Mouse (Mus musculus): ENCODE measurements around the gene Kcna1. TPM values are rescaled to one million over a fixed set of nuclear protein-coding genes. Genes with fewer than 3 reads are reported as not detected.
A peak's percentile ranks its signal among the peaks of the same experiment; 100 is the strongest.

Gene Kcna1
- total RNA-seq (2014; rRNA removed): 2.1 and 4.2 TPM in 2 replicates
- 2.0 and 2.2 TPM in 2 replicates for polyA plus RNA-seq (2015; fragmentation: Nextera tagmentation; extraction: Ambion mirVana)

DNA sequence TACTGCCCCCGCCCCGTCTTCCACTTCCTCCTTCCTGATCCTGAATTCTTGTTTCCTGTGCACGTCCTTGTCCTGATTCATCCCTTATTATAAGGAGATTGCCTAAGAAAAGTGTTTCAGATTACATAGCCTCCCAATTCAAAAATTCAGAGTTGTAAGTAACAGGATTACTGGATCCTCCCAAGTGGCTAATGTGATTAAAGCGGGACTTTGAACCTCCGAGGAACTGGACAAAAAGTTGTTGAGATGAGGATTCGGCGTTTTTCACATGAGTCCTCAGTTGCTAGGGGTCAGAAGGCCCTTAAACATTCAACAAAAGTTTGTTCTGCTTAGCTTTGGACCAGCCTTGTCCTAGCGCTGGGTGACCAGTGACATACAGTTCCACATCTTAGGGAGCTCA is at the start of gene Kcna1:
Kcna1 (minus strand) TSS at position 4 of the 400 bp plus-strand sequence.
- Histone ChIP-seq H3K4me1 (ENCODE audit: insufficient read depth, low read length) (peaks cover 8% of the 10 kb centered on the region), H3K27ac (ENCODE audit: low read depth, low read length) (no peak within 1 kb of the TSS), H3K4me2 (ENCODE audit: low read depth, low read length, poor library complexity, severe bottlenecking) (peak within 1 kb of the TSS; percentile 98), H3K9ac (replicated peaks; ENCODE audit: low read length, poor library complexity, severe bottlenecking) (peak within 1 kb of the TSS; percentile 61; the same call in 1 of the 2 replicates), H3K27me3 (ENCODE audit: insufficient read depth, low read length) (peaks cover 29% of the 10 kb centered on the region), H3K36me3 (ENCODE audit: insufficient read depth, low read length) (no peaks in the 10 kb centered on the region), H3K9me3 (ENCODE audit: low read length) (no peaks in the 10 kb centered on the region), H3K4me3 (ENCODE audit: low read depth, low read length) (peak within 1 kb of the TSS; percentile 59)
- DNase-seq (ENCODE audit: low spot score) (no peak), ATAC-seq (ENCODE audit: low FRiP score) (no peak)
- WGBS: 9% methylated on average over 8 of the region's 8 CpGs
- no peak for TF ChIP-seq CTCF (IDR thresholded peaks at IDR 0.05)

DNA sequence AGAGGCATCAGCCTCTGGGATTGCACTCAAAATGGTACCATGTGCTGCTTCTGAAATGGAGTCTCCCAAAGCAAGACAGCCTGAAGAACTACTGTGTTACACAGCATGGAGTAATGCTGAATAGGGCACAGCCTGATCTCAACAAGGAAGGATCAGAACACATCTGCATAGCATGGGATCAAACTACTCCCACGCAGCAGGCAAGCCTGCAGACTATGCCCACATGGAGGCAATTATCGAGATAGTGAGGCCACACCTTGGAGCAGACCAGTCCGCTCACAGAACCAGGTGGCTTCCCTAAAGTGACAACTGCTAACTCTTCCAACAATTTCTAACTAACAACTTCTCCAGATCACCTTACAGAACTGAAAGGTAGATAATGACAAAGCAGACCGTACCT is 40.9 kb upstream of the Kcna1 start:
- 89% methylated on average over 4 of the region's 4 CpGs for WGBS
- no peaks in the 10 kb centered on the region for H3K27me3 ChIP-seq (ENCODE audit: insufficient read depth, low read length)
- DNase-seq (ENCODE audit: low spot score) (no peak), ATAC-seq (ENCODE audit: low FRiP score) (no peak)
- H3K4me3 ChIP-seq (ENCODE audit: low read depth, low read length): no peak overlapping the region
- H3K4me1 ChIP-seq (ENCODE audit: insufficient read depth, low read length): no peaks in the 10 kb centered on the region
- H3K9me3 ChIP-seq (ENCODE audit: low read length): no peaks in the 10 kb centered on the region
- H3K4me2 ChIP-seq (ENCODE audit: low read depth, low read length, poor library complexity, severe bottlenecking): no peak overlapping the region
- no peaks in the 10 kb centered on the region for H3K36me3 ChIP-seq (ENCODE audit: insufficient read depth, low read length)
- no peak for TF ChIP-seq CTCF (IDR thresholded peaks at IDR 0.05)
- no peak overlapping the region for H3K27ac ChIP-seq (ENCODE audit: low read depth, low read length)
- H3K9ac ChIP-seq (replicated peaks; ENCODE audit: low read length, poor library complexity, severe bottlenecking): no peak overlapping the region

DNA sequence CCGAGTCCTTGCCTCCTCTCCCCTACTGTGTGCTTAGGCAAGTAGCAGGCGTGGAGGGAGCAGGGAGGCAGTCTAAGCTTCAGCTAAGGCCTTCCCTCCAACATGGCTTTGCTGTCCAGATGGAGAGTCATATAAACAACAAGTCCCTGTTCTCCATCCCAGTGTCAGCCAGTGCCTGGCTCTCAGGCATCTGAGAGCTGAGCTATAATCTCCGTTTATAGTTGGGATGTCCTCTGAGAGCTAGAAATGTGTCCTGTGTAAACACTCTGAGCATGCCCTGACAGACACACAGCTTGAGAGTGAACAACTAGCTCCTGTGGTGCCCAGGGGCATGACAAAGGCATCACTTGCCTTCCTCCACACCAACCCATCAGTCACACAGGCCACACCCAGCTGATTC is 39.0 kb upstream of the Kcna1 start:
- Histone ChIP-seq H3K27ac (ENCODE audit: low read depth, low read length) (no peak overlapping the region), H3K9me3 (ENCODE audit: low read length) (no peaks in the 10 kb centered on the region), H3K4me3 (ENCODE audit: low read depth, low read length) (no peak overlapping the region), H3K4me2 (ENCODE audit: low read depth, low read length, poor library complexity, severe bottlenecking) (no peak overlapping the region), H3K36me3 (ENCODE audit: insufficient read depth, low read length) (no peaks in the 10 kb centered on the region), H3K27me3 (ENCODE audit: insufficient read depth, low read length) (no peaks in the 10 kb centered on the region), H3K4me1 (ENCODE audit: insufficient read depth, low read length) (no peaks in the 10 kb centered on the region), H3K9ac (replicated peaks; ENCODE audit: low read length, poor library complexity, severe bottlenecking) (no peak overlapping the region)
- WGBS: 71% methylated on average over 3 of the region's 3 CpGs
- TF ChIP-seq CTCF (IDR thresholded peaks at IDR 0.05): no peak
- no peak for DNase-seq (ENCODE audit: low spot score)
- ATAC-seq (ENCODE audit: low FRiP score): no peak

DNA sequence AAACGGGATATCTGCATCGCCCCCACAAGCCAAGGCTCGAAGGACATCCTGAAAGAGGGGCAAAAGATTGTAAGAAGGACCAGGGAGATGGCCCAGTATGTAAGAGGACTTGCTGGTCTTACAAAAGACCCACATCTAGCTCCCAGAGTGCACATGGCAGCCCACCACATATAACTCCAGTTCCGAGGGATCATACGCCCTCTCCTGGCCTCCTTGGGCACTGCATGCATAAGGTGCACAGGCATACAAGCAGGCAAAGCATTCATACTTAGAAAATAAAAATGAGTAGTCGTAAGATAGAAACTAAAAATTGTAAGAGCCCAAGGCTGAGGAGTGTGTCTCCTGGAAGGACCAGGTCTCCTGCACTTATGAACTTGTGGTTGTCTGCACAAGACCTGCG is 32.8 kb upstream of the Kcna1 start:
- Histone ChIP-seq H3K9ac (replicated peaks; ENCODE audit: low read length, poor library complexity, severe bottlenecking) (no peak overlapping the region), H3K4me1 (ENCODE audit: insufficient read depth, low read length) (no peaks in the 10 kb centered on the region), H3K27me3 (ENCODE audit: insufficient read depth, low read length) (no peaks in the 10 kb centered on the region; the same call in 1 of the 2 replicates), H3K9me3 (ENCODE audit: low read length) (no peaks in the 10 kb centered on the region), H3K4me3 (ENCODE audit: low read depth, low read length) (no peak overlapping the region), H3K36me3 (ENCODE audit: insufficient read depth, low read length) (no peaks in the 10 kb centered on the region), H3K27ac (ENCODE audit: low read depth, low read length) (no peak overlapping the region), H3K4me2 (ENCODE audit: low read depth, low read length, poor library complexity, severe bottlenecking) (no peak overlapping the region)
- WGBS: 65% methylated on average over 7 of the region's 7 CpGs
- DNase-seq (ENCODE audit: low spot score) (peak; percentile 29), ATAC-seq (ENCODE audit: low FRiP score) (no peak)
- TF ChIP-seq CTCF (IDR thresholded peaks at IDR 0.05): peak; percentile 67

DNA sequence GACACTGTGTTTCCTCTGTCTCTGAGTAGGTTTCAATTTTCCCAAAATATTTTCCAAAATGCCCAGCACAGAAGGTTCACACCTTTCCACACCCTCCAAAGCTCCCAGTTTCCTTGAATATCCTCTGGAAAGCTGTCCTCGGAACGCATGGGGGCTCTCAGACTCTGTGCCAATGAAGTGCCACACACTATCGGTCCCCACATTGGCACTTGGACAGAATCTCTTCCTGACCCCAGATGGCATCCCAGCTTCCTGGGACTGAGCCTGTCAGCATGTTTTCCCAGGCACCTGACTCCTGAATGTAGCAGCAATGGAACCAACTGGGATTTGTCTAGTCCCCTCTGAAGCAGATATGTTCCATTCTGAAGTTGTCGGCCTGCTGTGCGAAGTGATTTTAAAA is 20.8 kb upstream of the Kcna1 start:
- ATAC-seq (ENCODE audit: low FRiP score): no peak

DNA sequence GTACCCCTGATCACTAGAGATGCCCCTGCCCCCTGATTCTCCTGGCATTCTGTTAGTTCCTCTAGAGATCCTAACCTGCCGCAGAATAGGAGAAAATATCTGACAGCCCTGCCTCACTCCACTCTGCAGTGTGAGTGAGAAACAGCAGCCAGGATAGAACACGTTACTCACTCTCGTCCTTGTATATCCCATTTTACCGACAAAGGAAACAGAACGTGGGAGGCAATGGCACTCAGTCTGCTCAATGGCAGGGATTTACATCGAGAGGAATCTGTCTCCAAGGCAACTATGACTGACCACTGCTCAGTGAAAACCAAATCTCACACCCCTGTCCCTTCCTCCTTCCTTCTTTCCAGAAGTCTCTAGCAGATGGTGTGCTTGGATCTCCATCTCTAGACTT is 19.9 kb upstream of the Kcna1 start:
- H3K9me3 ChIP-seq (ENCODE audit: low read length): no peaks in the 10 kb centered on the region
- no peak overlapping the region for H3K4me3 ChIP-seq (ENCODE audit: low read depth, low read length)
- DNase-seq (ENCODE audit: low spot score) (no peak), ATAC-seq (ENCODE audit: low FRiP score) (no peak)
- H3K36me3 ChIP-seq (ENCODE audit: insufficient read depth, low read length): no peaks in the 10 kb centered on the region
- no peak overlapping the region for H3K9ac ChIP-seq (replicated peaks; ENCODE audit: low read length, poor library complexity, severe bottlenecking)
- no peak overlapping the region for H3K27ac ChIP-seq (ENCODE audit: low read depth, low read length)
- 17% methylated on average over 6 of the region's 6 CpGs for WGBS
- H3K4me2 ChIP-seq (ENCODE audit: low read depth, low read length, poor library complexity, severe bottlenecking): no peak overlapping the region
- TF ChIP-seq CTCF (IDR thresholded peaks at IDR 0.05): no peak
- H3K27me3 ChIP-seq (ENCODE audit: insufficient read depth, low read length): no peaks in the 10 kb centered on the region; the same call in 1 of the 2 replicates
- peaks cover 3% of the 10 kb centered on the region; the same call in 1 of the 2 replicates for H3K4me1 ChIP-seq (ENCODE audit: insufficient read depth, low read length)

More for the DNA sequence above, 20.8 kb upstream of the Kcna1 start:
- no peak overlapping the region for H3K9ac ChIP-seq (replicated peaks; ENCODE audit: low read length, poor library complexity, severe bottlenecking)
- peak; percentile 59 for DNase-seq (ENCODE audit: low spot score)
- no peak for TF ChIP-seq CTCF (IDR thresholded peaks at IDR 0.05)
- H3K4me2 ChIP-seq (ENCODE audit: low read depth, low read length, poor library complexity, severe bottlenecking): no peak overlapping the region
- H3K27ac ChIP-seq (ENCODE audit: low read depth, low read length): no peak overlapping the region
- 89% methylated on average over 5 of the region's 5 CpGs for WGBS
- H3K9me3 ChIP-seq (ENCODE audit: low read length): no peaks in the 10 kb centered on the region
- H3K4me1 ChIP-seq (ENCODE audit: insufficient read depth, low read length): peaks cover 3% of the 10 kb centered on the region; the same call in 1 of the 2 replicates
- H3K4me3 ChIP-seq (ENCODE audit: low read depth, low read length): no peak overlapping the region
- no peaks in the 10 kb centered on the region for H3K36me3 ChIP-seq (ENCODE audit: insufficient read depth, low read length)
- no peaks in the 10 kb centered on the region; the same call in 1 of the 2 replicates for H3K27me3 ChIP-seq (ENCODE audit: insufficient read depth, low read length)
